Mouse (Mus musculus) frontal cortex, postnatal 10 days (tissue): ENCODE data around the gene Ifna7.
A peak's percentile ranks its signal among the peaks of the same experiment; 100 is the strongest.
"Not testable (repeated sequence)": the region's sequence is repeated elsewhere in the genome, so short reads cannot be mapped to it uniquely, and the experiment has no call there.

ENCODE experiments used
- DNase-seq, 2 experiments: peaks; one replicate each; pipeline ENCODE4 v3.0.0; 2022; ENCODE audit warnings: low spot score in 2 of 2, mixed read lengths in 1 of 2

Gene Ifna7

DNA sequence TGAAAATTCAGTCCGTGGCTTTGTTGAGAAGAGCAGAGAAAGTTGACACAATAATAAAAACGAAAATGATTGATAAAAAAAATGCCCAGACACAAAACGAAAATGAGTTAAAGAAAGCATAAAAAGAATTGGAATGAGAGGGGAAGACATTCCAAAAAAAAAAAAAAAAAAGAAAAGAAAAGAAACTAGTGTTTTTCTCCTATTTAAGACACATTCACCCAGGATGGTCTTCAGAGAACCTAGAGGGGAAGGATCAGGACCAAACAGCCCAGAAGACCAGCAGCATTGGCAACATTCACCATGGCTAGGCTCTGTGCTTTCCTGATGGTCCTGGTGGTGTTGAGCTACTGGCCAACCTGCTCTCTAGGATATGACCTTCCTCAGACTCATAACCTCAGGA lies at the start of gene Ifna7:
Gene Ifna7, plus strand, starts transcription at position 301 of the 400 bp plus-strand sequence.
- DNase-seq: no peak

DNA sequence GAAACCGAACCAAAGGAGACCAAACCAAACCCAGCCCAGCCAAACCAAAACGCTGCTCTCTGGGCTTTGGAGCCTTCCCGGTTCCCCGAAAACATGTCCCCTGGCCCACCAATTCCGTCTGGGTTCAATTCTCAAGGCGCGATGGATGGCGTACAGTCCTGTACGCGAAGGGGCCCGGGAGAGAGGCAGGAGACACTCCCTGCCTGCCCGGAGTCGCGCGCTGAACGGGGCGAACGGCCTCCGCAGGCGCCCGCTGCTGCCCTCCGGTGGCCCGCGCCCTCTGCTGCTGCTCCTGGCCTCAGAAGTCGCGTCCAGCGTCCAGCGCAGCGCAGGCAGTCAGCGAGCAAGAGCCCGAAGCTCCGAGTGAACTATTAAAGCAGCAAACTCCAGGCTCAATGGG lies 42.5 kb upstream of the Ifna7 start, which contains the start of gene Gm13290:
Gene Gm13290, plus strand, starts transcription at position 301 of the 400 bp plus-strand sequence.
- DNase-seq: not testable (repeated sequence)

DNA sequence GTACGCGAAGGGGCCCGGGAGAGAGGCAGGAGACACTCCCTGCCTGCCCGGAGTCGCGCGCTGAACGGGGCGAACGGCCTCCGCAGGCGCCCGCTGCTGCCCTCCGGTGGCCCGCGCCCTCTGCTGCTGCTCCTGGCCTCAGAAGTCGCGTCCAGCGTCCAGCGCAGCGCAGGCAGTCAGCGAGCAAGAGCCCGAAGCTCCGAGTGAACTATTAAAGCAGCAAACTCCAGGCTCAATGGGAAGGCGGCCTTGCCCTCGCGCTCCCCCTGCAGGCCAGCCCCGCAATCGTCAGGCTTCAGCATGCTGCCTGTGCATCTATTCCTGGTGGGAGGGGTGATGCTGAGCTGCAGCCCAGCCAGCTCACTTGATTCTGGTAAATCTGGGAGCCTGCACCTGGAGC lies 39.4 kb upstream of the Ifna7 start, which contains the start of gene Gm13289:
Gene Gm13289, plus strand, starts transcription at position 301 of the 400 bp plus-strand sequence.
- DNase-seq: not testable (repeated sequence)

DNA sequence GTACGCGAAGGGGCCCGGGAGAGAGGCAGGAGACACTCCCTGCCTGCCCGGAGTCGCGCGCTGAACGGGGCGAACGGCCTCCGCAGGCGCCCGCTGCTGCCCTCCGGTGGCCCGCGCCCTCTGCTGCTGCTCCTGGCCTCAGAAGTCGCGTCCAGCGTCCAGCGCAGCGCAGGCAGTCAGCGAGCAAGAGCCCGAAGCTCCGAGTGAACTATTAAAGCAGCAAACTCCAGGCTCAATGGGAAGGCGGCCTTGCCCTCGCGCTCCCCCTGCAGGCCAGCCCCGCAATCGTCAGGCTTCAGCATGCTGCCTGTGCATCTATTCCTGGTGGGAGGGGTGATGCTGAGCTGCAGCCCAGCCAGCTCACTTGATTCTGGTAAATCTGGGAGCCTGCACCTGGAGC lies 36.5 kb upstream of the Ifna7 start, which contains the start of gene Gm13272:
Gene Gm13272, plus strand, starts transcription at position 301 of the 400 bp plus-strand sequence.
- DNase-seq: not testable (repeated sequence)

DNA sequence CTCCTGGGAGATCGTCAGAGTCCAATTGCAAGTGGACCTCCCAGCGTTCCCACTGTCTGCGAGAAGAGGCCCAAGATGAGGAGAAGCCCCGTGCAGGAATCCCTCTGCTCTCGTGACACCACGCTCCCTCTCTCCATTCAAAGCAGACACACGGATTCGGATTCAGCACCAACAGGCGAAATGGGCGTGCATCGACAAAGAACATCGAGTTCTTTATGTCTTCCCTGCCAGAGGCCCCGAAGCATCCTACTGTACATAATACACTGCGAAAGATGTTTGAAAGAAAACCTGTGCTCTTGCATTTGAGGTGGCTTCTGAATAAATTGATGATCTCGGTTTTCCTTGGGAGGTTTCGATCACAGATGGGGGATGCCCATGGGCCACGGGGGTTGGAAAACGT lies 35.7 kb upstream of the Ifna7 start:
- DNase-seq: not testable (repeated sequence)

DNA sequence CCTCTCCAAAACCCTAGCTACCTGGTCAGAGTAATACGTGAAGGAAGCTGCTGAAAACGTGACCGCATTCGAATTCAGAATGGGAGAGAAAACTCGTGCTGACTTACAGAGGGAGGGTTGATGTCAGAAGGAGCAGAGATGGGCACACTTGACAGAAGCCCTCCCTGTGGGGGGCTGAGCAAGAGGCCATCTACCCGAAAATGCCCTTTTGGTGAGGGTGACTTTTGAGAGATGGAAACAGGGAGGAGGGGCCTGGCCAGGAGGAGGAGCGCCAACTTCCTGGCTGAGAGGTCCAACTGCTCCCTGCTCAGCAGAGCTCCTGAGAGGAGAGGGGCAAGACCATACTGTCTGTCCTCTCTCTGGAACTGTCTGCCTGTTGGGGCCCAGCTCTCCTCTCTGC lies 34.2 kb upstream of the Ifna7 start, which contains the start of gene Ifnz:
Gene Ifnz, plus strand, starts transcription at position 301 of the 400 bp plus-strand sequence.
- not testable (repeated sequence) for DNase-seq

DNA sequence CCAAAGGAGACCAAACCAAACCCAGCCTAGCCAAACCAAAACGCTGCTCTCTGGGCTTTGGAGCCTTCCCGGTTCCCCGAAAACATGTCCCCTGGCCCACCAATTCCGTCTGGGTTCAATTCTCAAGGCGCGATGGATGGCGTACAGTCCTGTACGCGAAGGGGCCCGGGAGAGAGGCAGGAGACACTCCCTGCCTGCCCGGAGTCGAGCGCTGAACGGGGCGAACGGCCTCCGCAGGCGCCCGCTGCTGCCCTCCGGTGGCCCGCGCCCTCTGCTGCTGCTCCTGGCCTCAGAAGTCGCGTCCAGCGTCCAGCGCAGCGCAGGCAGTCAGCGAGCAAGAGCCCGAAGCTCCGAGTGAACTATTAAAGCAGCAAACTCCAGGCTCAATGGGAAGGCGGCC lies 33.7 kb upstream of the Ifna7 start:
- DNase-seq: not testable (repeated sequence)

DNA sequence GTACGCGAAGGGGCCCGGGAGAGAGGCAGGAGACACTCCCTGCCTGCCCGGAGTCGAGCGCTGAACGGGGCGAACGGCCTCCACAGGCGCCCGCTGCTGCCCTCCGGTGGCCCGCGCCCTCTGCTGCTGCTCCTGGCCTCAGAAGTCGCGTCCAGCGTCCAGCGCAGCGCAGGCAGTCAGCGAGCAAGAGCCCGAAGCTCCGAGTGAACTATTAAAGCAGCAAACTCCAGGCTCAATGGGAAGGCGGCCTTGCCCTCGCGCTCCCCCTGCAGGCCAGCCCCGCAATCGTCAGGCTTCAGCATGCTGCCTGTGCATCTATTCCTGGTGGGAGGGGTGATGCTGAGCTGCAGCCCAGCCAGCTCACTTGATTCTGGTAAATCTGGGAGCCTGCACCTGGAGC lies 30.6 kb upstream of the Ifna7 start, which contains the start of gene Gm13276:
Gene Gm13276, plus strand, starts transcription at position 301 of the 400 bp plus-strand sequence.
- not testable (repeated sequence) for DNase-seq

DNA sequence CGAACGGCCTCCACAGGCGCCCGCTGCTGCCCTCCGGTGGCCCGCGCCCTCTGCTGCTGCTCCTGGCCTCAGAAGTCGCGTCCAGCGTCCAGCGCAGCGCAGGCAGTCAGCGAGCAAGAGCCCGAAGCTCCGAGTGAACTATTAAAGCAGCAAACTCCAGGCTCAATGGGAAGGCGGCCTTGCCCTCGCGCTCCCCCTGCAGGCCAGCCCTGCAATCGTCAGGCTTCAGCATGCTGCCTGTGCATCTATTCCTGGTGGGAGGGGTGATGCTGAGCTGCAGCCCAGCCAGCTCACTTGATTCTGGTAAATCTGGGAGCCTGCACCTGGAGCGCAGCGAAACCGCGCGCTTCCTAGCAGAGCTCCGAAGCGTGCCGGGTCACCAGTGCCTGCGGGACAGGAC lies 27.6 kb upstream of the Ifna7 start, which contains the start of gene Gm13277:
Gene Gm13277, plus strand, starts transcription at position 231 of the 400 bp plus-strand sequence.
- DNase-seq: peak; percentile 33 to 59

DNA sequence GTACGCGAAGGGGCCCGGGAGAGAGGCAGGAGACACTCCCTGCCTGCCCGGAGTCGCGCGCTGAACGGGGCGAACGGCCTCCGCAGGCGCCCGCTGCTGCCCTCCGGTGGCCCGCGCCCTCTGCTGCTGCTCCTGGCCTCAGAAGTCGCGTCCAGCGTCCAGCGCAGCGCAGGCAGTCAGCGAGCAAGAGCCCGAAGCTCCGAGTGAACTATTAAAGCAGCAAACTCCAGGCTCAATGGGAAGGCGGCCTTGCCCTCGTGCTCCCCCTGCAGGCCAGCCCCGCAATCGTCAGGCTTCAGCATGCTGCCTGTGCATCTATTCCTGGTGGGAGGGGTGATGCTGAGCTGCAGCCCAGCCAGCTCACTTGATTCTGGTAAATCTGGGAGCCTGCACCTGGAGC lies 24.8 kb upstream of the Ifna7 start, which contains the start of gene Gm13278:
Gene Gm13278, plus strand, starts transcription at position 301 of the 400 bp plus-strand sequence.
- DNase-seq: not testable (repeated sequence)

DNA sequence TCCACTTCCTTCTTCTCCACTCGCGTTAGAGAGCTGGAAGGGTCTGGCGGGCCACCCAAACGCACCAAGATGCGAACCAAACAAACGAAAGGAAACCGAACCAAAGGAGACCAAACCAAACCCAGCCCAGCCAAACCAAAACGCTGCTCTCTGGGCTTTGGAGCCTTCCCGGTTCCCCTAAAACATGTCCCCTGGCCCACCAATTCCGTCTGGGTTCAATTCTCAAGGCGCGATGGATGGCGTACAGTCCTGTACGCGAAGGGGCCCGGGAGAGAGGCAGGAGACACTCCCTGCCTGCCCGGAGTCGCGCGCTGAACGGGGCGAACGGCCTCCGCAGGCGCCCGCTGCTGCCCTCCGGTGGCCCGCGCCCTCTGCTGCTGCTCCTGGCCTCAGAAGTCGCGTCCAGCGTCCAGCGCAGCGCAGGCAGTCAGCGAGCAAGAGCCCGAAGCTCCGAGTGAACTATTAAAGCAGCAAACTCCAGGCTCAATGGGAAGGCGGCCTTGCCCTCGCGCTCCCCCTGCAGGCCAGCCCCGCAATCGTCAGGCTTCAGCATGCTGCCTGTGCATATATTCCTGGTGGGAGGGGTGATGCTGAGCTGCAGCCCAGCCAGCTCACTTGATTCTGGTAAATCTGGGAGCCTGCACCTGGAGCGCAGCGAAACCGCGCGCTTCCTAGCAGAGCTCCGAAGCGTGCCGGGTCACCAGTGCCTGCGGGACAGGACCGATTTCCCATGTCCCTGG lies 21.9 kb upstream of the Ifna7 start, which contains the start of gene Gm13275:
Gene Gm13275, plus strand, starts transcription at position 552 of the 740 bp plus-strand sequence.
- peak; percentile 66 for DNase-seq

DNA sequence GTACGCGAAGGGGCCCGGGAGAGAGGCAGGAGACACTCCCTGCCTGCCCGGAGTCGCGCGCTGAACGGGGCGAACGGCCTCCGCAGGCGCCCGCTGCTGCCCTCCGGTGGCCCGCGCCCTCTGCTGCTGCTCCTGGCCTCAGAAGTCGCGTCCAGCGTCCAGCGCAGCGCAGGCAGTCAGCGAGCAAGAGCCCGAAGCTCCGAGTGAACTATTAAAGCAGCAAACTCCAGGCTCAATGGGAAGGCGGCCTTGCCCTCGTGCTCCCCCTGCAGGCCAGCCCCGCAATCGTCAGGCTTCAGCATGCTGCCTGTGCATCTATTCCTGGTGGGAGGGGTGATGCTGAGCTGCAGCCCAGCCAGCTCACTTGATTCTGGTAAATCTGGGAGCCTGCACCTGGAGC lies 18.9 kb upstream of the Ifna7 start, which contains the start of gene Gm13279:
Gene Gm13279, plus strand, starts transcription at position 301 of the 400 bp plus-strand sequence.
- DNase-seq: not testable (repeated sequence)

DNA sequence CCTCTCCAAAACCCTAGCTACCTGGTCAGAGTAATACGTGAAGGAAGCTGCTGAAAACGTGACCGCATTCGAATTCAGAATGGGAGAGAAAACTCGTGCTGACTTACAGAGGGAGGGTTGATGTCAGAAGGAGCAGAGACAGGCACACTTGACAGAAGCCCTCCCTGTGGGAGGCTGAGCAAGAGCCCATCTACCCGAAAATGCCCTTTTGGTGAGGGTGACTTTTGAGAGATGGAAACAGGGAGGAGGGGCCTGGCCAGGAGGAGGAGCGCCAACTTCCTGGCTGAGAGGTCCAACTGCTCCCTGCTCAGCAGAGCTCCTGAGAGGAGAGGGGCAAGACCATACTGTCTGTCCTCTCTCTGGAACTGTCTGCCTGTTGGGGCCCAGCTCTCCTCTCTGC lies 16.7 kb upstream of the Ifna7 start, which contains the start of gene Gm13285:
Gene Gm13285, plus strand, starts transcription at position 301 of the 400 bp plus-strand sequence.
- not testable (repeated sequence) for DNase-seq

DNA sequence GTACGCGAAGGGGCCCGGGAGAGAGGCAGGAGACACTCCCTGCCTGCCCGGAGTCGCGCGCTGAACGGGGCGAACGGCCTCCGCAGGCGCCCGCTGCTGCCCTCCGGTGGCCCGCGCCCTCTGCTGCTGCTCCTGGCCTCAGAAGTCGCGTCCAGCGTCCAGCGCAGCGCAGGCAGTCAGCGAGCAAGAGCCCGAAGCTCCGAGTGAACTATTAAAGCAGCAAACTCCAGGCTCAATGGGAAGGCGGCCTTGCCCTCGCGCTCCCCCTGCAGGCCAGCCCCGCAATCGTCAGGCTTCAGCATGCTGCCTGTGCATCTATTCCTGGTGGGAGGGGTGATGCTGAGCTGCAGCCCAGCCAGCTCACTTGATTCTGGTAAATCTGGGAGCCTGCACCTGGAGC lies 13.1 kb upstream of the Ifna7 start, which contains the start of gene Gm13287:
Gene Gm13287, plus strand, starts transcription at position 301 of the 400 bp plus-strand sequence.
- not testable (repeated sequence) for DNase-seq

DNA sequence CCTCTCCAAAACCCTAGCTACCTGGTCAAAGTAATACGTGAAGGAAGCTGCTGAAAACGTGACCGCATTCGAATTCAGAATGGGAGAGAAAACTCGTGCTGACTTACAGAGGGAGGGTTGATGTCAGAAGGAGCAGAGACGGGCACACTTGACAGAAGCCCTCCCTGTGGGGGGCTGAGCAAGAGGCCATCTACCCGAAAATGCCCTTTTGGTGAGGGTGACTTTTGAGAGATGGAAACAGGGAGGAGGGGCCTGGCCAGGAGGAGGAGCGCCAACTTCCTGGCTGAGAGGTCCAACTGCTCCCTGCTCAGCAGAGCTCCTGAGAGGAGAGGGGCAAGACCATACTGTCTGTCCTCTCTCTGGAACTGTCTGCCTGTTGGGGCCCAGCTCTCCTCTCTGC lies 10.8 kb upstream of the Ifna7 start, which contains the start of gene Gm13288:
Gene Gm13288, plus strand, starts transcription at position 301 of the 400 bp plus-strand sequence.
- not testable (repeated sequence) for DNase-seq

DNA sequence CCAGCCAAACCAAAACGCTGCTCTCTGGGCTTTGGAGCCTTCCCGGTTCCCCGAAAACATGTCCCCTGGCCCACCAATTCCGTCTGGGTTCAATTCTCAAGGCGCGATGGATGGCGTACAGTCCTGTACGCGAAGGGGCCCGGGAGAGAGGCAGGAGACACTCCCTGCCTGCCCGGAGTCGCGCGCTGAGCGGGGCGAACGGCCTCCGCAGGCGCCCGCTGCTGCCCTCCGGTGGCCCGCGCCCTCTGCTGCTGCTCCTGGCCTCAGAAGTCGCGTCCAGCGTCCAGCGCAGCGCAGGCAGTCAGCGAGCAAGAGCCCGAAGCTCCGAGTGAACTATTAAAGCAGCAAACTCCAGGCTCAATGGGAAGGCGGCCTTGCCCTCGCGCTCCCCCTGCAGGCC lies 10.3 kb upstream of the Ifna7 start:
- not testable (repeated sequence) for DNase-seq

DNA sequence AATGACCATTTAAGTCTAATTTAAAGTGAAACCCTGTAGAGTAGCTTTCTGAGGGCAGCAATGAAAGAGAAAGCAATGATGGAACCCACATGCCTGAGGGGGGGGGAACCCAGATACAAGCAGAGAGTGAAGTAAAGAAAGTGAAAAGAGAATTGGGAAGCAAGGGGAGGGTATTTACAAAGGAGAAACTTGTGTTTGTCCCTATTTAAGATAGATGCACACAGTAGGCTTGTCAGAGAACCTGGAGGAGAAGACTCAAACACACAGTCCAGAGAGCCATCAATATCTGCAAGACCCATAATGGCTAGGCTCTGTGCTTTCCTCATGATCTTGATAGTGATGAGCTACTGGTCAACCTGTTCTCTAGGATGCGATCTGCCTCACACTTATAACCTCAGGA lies 3.6 kb downstream of the Ifna7 start, which contains the start of gene Ifna11:
Gene Ifna11, plus strand, starts transcription at position 301 of the 400 bp plus-strand sequence.
- no peak for DNase-seq

DNA sequence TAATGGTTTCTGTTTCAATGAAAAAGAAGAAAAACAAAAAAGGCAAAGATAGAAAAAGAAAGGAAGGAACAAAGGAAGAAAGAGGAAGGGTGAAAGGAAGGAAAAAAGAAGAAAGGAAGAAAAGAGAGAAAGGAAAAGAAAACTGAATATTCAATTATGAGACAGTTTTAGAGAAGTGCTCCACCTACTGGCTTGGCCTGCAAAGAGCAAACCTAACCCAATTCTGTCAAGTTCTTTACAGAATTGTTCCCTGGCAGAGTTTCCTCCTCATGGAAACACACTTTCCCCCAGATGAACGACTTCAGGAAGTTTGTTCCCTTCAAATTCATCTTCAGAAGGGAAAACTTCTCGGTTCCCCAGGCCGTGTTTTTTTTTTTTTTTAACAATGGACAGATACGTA lies 7.0 kb downstream of the Ifna7 start:
- no peak for DNase-seq

DNA sequence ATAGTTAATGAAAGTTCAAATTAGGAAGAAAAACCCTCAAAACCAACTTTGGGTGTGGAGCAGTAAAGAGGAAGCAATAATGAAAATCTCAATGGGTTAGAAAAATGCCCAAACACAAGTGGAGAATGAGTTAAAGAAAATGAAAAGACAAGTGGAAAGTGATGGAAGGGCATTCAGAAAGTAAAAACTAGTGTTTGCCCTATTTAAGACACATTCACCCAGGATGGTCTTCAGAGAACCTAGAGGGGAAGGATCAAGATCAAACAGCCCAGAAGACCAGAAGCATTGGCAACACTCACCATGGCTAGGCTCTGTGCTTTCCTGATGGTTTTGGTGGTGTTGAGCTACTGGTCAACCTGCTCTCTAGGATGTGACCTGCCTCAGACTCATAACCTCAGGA lies 11.1 kb downstream of the Ifna7 start, which contains the start of gene Ifna6:
Gene Ifna6, plus strand, starts transcription at position 301 of the 400 bp plus-strand sequence.
- DNase-seq: not testable (repeated sequence)

DNA sequence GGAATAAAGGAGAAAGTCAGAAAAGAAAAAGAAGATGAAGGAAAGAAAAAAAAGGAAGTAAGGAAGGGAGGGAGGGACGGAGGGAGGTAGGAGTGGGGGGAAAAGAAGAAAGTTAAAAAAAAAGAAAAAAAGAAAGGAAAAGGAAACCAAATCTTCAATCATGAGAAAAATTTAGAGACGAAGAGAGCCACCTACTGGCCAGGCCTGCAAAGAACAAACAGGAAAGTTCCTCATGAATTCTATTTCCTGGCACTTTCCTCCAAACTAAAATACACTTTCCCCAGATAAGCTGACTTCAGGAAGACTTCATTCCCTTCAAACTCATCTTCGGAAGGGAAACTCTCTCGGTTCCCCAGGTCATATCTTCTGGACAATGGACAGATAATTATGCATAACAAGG lies 14.5 kb downstream of the Ifna7 start:
- DNase-seq: peak in 1 of 2 experiments; percentile 18

DNA sequence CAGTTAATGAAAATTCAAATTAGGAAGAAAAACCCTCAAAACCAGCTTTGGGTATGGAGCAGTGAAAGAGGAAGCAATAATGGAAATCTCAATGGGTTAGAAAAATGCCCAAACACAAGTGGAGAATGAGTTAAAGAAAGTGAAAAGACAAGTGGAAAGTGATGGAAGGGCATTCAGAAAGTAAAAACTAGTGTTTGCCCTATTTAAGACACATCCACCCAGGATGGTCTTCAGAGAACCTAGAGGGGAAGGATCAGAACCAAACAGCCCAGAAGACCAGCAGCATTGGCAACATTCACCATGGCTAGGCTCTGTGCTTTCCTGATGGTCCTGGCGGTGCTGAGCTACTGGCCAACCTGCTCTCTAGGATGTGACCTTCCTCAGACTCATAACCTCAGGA lies 19.2 kb downstream of the Ifna7 start, which contains the start of gene Ifna5:
Gene Ifna5, plus strand, starts transcription at position 301 of the 400 bp plus-strand sequence.
- not testable (repeated sequence) for DNase-seq

DNA sequence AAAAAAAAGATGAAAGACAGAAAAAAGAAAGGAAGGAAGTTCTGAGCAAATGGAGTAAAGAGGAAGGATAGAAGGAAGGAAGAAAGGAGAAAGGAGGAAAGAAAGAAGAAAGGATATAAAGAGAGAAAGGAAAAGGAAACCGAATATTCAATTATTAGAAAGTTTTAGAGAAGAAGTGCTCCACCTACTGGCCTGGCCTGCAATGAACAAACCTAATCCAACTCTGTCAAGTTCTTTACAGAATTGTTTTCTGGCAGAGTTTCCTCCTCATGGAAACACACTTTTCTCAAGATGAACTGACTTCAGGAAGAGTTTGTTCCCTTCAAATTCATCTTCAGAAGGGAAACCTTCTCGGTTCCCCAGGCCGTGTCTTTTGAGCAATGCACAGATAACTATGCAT lies 22.8 kb downstream of the Ifna7 start:
- DNase-seq: no peak
